Mouse (Mus musculus): ENCODE data around the gene Gstt4.

- TF ChIP-seq TAL1 (IDR thresholded peaks at IDR 0.05; ENCODE audit: low read length), result no peak
- TF ChIP-seq GATA1 (IDR thresholded peaks at IDR 0.05; ENCODE audit: low read length), result no peak
Observed at GRCm38 (mm10) chr10:75859107-75859746, 36.9 kb upstream of the Gstt4 start.
